Mouse (Mus musculus) C2C12 (cell line): ENCODE measurements at regions not wholly inside any gene's neighbourhood (a gene's known extent, or its start where the extent isn't known, plus 50 kb on each side); places are given as distances from the start of the nearest gene placed in this dataset.

Experiments used
- CEBPB ChIP-seq: IDR thresholded peaks from one replicate; pipeline ENCODE4 v1.6.1; 2011; ENCODE audit warnings: low read depth, mild to moderate bottlenecking, control low read depth, moderate library complexity
- CTCF ChIP-seq: IDR thresholded peaks from one replicate; pipeline ENCODE4 v1.5.1; 2011; ENCODE audit not compliant: control insufficient read depth, insufficient read depth, insufficient read length
- MAX ChIP-seq: IDR thresholded peaks from one replicate; pipeline ENCODE4 v1.6.1; 2011; ENCODE audit warnings: mild to moderate bottlenecking, control low read depth
- MYOG ChIP-seq: IDR thresholded peaks from one replicate; pipeline ENCODE4 v1.6.1; 2011; ENCODE audit not compliant: control insufficient read depth, insufficient read length; ENCODE audit errors: extremely low read depth

DNA sequence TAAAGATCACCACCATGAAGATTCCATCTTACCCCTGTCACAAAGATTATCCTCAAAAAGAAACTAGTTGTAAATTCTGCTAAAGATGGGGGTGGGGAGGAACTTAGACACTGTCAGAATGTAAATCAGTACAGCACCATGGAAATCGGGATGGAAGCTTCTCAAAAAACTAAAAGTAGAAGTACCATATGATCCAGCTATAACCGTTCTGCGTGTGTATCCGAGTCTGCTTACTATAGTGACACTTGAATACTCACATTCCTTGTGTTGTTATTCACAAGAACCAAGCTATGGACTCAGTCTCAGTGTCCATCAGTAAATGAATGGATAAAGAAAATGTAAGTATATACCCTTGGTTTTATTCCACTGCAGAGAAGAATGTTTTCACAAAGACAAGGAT lies 290.8 kb downstream of the Qdpr start:
- TF ChIP-seq MAX (no peak), CEBPB (no peak), CTCF (no peak), MYOG (no peak)
